ENCODE assay signal across 7 mouse cellular contexts in genomic region chr3:109010489-109011260, GRCm38 (mm10). TPM values are rescaled to one million over a fixed set of nuclear protein-coding genes. Genes with fewer than 3 reads are reported as not detected.
A peak's percentile ranks its signal among the peaks of the same experiment; 100 is the strongest.
DNase-seq lines count a peak whose midpoint lies in the region.

No protein-coding gene starts in this region.

- WGBS in macrophage (ENCODE audit: missing documents), result 2% methylated on average over 7 of the region's 7 CpGs

- H3K4me3 ChIP-seq in macrophage (ENCODE audit: inconsistent target), result no peak overlapping the region

- intact Hi-C loops in heart, postnatal 14 days (cut with DNase I), result no loop called here

- H3K79me2 ChIP-seq in macrophage (ENCODE audit: inconsistent target), result peaks cover 75% of the 10 kb centered on the region

- no peaks in the 10 kb centered on the region for H3K36me3 ChIP-seq in macrophage (ENCODE audit: inconsistent target)

- DNase-seq in layer of hippocampus, adult 18-20 months (ENCODE audit: low spot score in 2 of 2), result peak; percentile 12 to 69
- DNase-seq in layer of hippocampus, adult 9-10 months (ENCODE audit: low spot score), result no peak
- DNase-seq in adrenal gland, postnatal 10 days, result peak; percentile 41
- DNase-seq in heart, postnatal 14 days, result peak; percentile 25 to 37
- no peak for DNase-seq in right cerebral cortex, postnatal 14 days
- DNase-seq in cerebellum, adult 11-12 months, result no peak

- H3K27ac ChIP-seq in macrophage, result peak overlapping the region; percentile 55

RNA-seq across cellular contexts. Expression of gene Fam102b, which starts 16.7 kb away (rescaled TPM):
- total RNA-seq in layer of hippocampus, adult 18-20 months (2021), result 10 to 100 TPM; 25.8 to 27.0 TPM
- 10 to 100 TPM; 14.8 to 18.0 TPM for total RNA-seq in adrenal gland, postnatal 10 days (2021)
- total RNA-seq in heart, postnatal 14 days (2021), result 10 to 100 TPM; 17.2 to 18.1 TPM
- 100 to 1,000 TPM in 5 of 26 experiments, 10 to 100 TPM in 21; 17.5 to 210 (median 27.8) TPM for total RNA-seq in macrophage (2018; cell fraction: chromatin; rRNA removed)
- 100 to 1,000 TPM in 1 of 26 experiments, 10 to 100 TPM in 25; 25.9 to 125 (median 36.1) TPM for total RNA-seq in macrophage (2018; cell fraction: cytosol; rRNA removed)
- 100 to 1,000 TPM in 7 of 26 experiments, 10 to 100 TPM in 19; 26.5 to 250 (median 38.5) TPM for total RNA-seq in macrophage (2018; cell fraction: nucleus; rRNA removed)
- 22.5 to 30.1 TPM (median 22.8 TPM) in 3 replicates for polyA plus RNA-seq in macrophage (2018)

Comparison
In these comparisons a context has a peak if more than half of its experiments do, and no peak if none do; other contexts are left out.
1. DNase-seq: peak in layer of hippocampus, adult 18-20 months (2 of 2), adrenal gland, postnatal 10 days (single experiment) and heart, postnatal 14 days (2 of 2); none in layer of hippocampus, adult 9-10 months (single experiment), right cerebral cortex, postnatal 14 days (single experiment) and cerebellum, adult 11-12 months (single experiment).